Mouse (Mus musculus) olfactory bulb, adult 2 months (tissue): ENCODE data around the gene Rab31. TPM values are rescaled to one million over a fixed set of nuclear protein-coding genes. Genes with fewer than 3 reads are reported as not detected.

ENCODE experiments used
- H3K27ac ChIP-seq: fragments of 200-500 bp; 2 replicates; pipeline ENCODE4 v1.5.1; 2012; ENCODE audit warnings: low read depth, low read length; ENCODE audit not compliant: insufficient read depth
- H3K4me1 ChIP-seq: fragments of 200-500 bp; 2 replicates; pipeline ENCODE4 v1.6.1; 2012; ENCODE audit warnings: low read length; ENCODE audit not compliant: control insufficient read depth, insufficient read depth
- H3K4me3 ChIP-seq: fragments of 200-500 bp; 2 replicates; pipeline ENCODE4 v1.5.1; 2012; ENCODE audit warnings: mild to moderate bottlenecking, low read depth, low read length, moderate library complexity; ENCODE audit not compliant: insufficient read depth
- CTCF ChIP-seq: fragments of 200-500 bp; IDR thresholded peaks from 2 replicates; pipeline ENCODE4 v1.5.1; 2012; ENCODE audit warnings: low read depth, mild to moderate bottlenecking, low read length, moderate library complexity; ENCODE audit not compliant: insufficient read depth
- POLR2A ChIP-seq: fragments of 200-500 bp; IDR thresholded peaks from 2 replicates; pipeline ENCODE4 v1.6.1; 2012; ENCODE audit warnings: mild to moderate bottlenecking, low read depth, low read length, moderate library complexity; ENCODE audit not compliant: insufficient read depth
- WGBS: fragments of 180-500 bp; shearing (Covaris S2); methylation state at CpG from one replicate; pipeline ENCODE4 v1.1.7; 2018; 5-methylcytosine and 5-hydroxymethylcytosine counted together
- polyA plus RNA-seq: library from polyadenylated mRNA; stranded (reverse); fragments of >200 nt; gene quantifications from 2 replicates; pipeline ENCODE4 v1.2.4, GENCODE M21; 2012; ENCODE audit warnings: low replicate concordance; ENCODE audit not compliant: missing spikeins, insufficient read depth, insufficient read length

The Rab31 gene
- polyA plus RNA-seq, 1 experiment, result not detected

DNA sequence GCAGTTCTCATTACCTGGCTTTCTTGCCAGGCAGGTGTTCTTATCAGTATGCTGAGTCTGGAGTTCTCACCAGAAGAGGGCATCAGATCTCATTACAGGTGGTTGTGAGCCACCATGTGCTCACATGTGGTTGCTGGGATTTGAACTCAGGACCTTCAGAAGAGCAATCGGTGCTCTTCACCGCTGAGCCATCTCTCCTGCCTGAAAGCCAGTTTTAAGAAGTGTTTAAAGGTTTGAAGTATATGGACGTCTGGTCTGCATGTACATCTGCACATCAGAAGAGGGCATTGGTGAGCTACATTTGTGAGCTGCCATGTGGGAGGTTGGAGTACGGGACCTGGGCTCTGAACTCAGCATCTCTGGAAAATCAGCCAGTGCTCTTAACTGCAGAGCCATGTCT, 1.1 kb upstream of the Rab31 start:
- TF ChIP-seq POLR2A (no peak), CTCF (no peak)
- Histone ChIP-seq H3K4me1 (peaks cover 23% of the 10 kb centered on the region), H3K27ac (no peak overlapping the region), H3K4me3 (no peak overlapping the region)
- WGBS, result 58% methylated on average over 4 of the region's 4 CpGs

DNA sequence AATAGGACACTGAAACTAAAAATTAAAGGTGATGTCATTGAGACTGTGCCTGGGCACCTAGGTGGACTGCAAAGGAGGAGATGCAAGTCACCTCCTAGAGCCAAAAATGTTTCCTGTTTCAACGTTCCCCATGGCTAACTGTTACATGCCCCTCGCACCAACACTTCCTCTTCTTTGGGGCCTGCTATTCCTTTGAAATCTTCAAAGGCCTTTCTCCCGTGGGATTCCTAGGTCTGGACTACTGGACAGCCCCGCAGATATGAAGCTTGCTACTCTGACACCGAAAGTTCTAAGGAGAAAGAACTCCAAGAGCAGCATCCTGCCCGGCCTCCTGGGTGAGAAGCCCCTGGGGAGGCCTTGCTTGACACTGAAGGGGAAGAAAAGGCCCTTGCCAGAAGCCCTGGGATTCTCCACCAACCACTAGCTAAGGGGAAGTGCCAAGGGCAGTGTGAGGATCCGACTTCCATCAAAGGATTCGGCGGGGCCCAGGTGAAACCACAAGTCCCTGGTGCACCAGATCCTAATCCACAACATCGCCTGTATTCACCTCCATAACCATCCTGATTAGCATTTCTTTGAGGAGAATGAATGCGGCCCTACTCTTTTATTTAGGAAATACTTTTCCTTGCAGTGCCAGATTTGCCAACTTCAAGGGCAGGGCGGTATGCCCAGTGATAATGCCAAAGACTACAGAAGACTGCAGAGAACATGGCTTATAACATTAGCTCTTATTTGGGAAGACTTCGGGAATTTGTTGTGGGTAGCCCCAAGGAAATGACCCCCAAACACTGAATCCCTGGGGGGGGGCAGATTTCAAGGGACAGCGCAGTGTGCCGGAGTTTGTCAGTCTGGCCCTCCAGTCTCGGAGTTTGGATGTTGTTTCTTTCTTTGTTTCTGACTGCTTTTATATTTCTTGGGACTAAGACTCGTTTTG, 1.3 kb downstream of the Rab31 start:
- Histone ChIP-seq H3K4me3 (peak overlapping the region; percentile 81), H3K4me1 (peaks cover 30% of the 10 kb centered on the region), H3K27ac (no peak overlapping the region; the same call in 1 of the 2 replicates)
- 32% methylated on average over 17 of the region's 17 CpGs for WGBS
- no peak for TF ChIP-seq CTCF
- no peak for TF ChIP-seq POLR2A

DNA sequence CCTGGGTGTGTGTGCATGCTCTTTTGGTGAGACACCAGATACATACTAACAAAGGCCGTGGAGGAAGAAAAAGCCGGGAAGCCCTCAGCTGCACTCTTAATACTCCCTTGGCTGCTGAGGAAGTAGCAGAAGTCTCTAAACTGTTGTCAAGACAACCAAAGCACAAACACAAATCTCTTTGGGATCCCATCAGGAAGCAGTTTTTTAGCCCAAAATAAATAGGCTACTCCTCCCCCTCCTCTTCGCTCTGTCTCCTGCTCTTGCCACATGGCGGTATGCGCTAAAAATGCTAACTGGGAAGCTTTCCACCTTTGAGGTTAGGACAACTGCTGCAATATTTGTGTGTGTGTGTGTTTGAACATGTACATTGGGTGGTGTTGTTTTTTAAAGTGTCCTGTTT, 4.1 kb downstream of the Rab31 start:
- peak overlapping the region; percentile 77 for H3K27ac ChIP-seq
- 7% methylated on average over 5 of the region's 5 CpGs for WGBS
- no peak for TF ChIP-seq CTCF
- no peak for TF ChIP-seq POLR2A
- peaks cover 30% of the 10 kb centered on the region for H3K4me1 ChIP-seq
- no peak overlapping the region for H3K4me3 ChIP-seq

DNA sequence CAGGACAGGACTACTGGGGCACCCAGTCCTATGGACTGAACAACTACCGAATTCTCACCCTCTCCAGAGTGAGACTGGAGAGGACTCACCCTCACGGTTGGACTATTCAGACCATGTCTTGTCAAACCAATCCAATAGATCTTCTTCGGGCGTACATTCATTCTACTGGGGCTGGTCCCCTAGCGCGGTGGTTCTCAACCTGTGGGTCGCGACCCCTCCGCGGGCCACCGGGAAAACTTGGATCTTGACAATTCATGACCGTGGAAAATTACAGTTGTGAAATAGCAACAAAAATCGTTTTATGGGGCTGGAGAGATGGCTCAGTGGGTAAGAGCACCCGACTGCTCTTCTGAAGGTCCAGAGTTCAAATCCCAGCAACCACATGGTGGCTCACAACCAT, 9.3 kb downstream of the Rab31 start:
- WGBS, result 97% methylated on average over 14 of the region's 14 CpGs
- Histone ChIP-seq H3K4me1 (peaks cover 9% of the 10 kb centered on the region), H3K4me3 (no peak overlapping the region), H3K27ac (no peak overlapping the region)
- no peak for TF ChIP-seq POLR2A
- no peak for TF ChIP-seq CTCF

DNA sequence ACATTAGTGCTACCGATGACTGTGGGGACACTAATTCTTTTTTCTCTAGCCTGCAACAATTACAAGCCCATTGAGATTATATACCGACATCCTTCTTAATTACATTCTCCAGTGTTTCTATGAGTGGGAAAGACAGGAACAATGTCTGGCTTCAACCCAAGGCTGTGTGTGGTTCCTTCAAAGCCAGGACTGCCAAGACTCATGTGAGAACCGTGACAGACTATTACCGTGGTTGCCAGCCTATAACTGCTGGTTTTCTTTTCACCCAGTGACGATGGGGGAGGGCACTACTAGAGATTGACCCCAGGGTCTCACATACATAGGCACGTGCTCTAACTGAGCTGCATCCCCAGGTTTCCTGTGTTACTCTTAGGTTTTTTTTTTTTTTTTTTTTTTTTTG, 15.4 kb downstream of the Rab31 start:
- Histone ChIP-seq H3K4me1 (0 out of 2 replicates have a peak, but pooled peaks cover 4% of the 10 kb centered on the region), H3K27ac (no peak overlapping the region), H3K4me3 (no peak overlapping the region)
- 22% methylated on average over 6 of the region's 6 CpGs for WGBS
- TF ChIP-seq CTCF, result no peak
- TF ChIP-seq POLR2A, result no peak

DNA sequence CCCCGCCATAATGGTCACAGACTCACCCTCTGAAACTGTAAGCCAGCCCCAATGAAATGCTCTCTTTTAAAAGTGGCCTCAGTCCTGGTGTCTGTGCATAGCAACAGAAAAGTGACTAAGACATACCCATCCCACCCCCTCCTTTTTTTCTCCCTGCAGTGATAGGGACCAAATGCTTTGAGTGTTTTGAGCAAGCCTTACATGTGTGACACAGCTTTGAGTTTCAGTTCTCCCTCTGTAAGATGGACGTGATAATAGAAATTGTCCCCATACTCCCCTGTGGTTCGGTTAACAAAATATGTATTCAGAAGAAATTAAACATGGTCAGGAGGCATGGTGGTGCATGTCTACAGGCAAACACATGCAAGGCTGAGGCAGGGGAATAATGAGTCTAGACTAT, 16.7 kb downstream of the Rab31 start:
- Histone ChIP-seq H3K27ac (no peak overlapping the region), H3K4me3 (no peak overlapping the region), H3K4me1 (0 out of 2 replicates have a peak, but pooled peaks cover 4% of the 10 kb centered on the region)
- WGBS, result over 99% methylated on average over 3 of the region's 3 CpGs
- TF ChIP-seq CTCF (no peak), POLR2A (no peak)

DNA sequence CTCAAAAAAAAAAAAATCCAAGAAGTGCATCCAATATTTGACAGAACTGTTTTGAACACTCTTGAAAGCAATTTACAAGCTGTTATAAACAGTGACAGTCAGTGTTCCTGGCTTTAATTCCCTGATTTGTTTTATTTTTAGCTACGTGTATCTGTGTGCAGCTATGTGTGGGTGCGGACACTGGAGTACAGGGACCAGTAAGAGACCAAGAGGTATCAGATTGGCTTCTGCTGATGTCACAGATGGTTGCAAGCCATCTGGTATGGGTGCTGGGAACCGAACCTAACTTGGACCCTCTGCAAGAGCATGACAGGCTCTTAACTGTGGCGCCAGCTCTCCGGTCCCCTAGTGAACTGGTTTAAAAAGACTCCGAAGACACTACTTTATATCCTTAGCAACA, 19.4 kb downstream of the Rab31 start:
- H3K4me3 ChIP-seq, result no peak overlapping the region
- WGBS, result 96% methylated on average over 6 of the region's 6 CpGs
- TF ChIP-seq CTCF, result no peak
- no peak for TF ChIP-seq POLR2A
- H3K4me1 ChIP-seq, result no peaks in the 10 kb centered on the region
- no peak overlapping the region for H3K27ac ChIP-seq

DNA sequence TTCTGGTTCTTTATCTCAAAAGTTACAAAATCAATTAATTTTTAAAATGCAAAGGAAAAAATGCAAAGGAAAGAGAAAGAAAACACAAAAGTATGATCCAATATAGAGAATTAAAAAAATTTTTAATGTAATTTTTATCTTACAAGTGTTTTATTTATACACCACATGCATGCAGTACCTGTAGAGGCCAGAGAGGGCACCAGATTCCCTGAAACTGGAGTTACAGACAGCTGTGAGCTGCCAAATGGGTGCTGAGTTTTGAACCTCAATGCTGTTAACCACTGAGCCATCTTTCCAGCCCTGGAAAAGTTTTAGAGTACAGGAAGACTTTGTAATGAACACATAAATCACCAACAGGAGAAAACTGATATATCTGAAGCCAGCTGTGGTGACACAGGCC, 22.3 kb downstream of the Rab31 start:
- no peak overlapping the region for H3K4me3 ChIP-seq
- TF ChIP-seq CTCF (no peak), POLR2A (no peak)
- H3K4me1 ChIP-seq, result peaks cover 2% of the 10 kb centered on the region; the same call in 1 of the 2 replicates
- H3K27ac ChIP-seq, result no peak overlapping the region

DNA sequence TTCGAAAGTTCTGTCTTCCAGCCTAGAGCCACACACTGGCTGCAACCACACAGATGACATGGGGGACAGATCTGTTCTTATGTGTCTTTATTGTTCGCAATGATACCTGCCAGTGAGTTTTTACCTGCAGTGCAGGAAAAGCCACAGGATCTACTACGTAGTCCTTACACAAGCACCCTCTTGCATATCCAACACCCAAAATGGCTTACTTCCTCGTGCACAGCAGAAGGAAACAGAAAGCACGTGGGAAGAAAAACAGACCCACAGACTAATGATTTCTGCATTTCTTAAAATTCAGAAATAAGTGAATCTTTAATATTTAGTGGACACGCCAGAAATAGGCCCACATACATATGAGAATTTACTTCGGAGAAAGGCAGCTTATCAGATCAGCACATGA, 22.7 kb downstream of the Rab31 start:
- Histone ChIP-seq H3K4me3 (no peak overlapping the region), H3K27ac (no peak overlapping the region), H3K4me1 (peaks cover 2% of the 10 kb centered on the region; the same call in 1 of the 2 replicates)
- no peak for TF ChIP-seq POLR2A
- TF ChIP-seq CTCF, result no peak
- WGBS, result 97% methylated on average over 7 of the region's 7 CpGs
